Mouse (Mus musculus) E14TG2a.4 (cell line): ENCODE data around the gene Gm7271.

ENCODE experiments used
- CTCF ChIP-seq: conservative IDR thresholded peaks from 2 replicates; pipeline ENCODE4 v1.5.1; 2014; ENCODE audit warnings: low read length
- NANOG ChIP-seq: IDR thresholded peaks from 2 replicates; pipeline ENCODE4 v1.6.1; 2014; ENCODE audit warnings: borderline replicate concordance, low read length, mixed read lengths
- POU5F1 ChIP-seq: IDR thresholded peaks from 2 replicates; pipeline ENCODE4 v1.6.1; 2014; ENCODE audit warnings: low read length, borderline replicate concordance

GRCm38 (mm10) chr5:76441431-76441830 lies 42.4 kb upstream of the Gm7271 start:
- TF ChIP-seq CTCF (no peak), NANOG (no peak), POU5F1 (no peak)
